Mouse (Mus musculus) erythroblast, embryonic 14.5 days (primary cell): ENCODE measurements around the gene Nrn1. TPM values are rescaled to one million over a fixed set of nuclear protein-coding genes. Genes with fewer than 3 reads are reported as not detected.

Source experiments
- H3K27me3 ChIP-seq: 2 replicates; pipeline ENCODE4 v1.6.1; 2012; ENCODE audit warnings: inconsistent platforms; ENCODE audit not compliant: control insufficient read depth
- H3K36me3 ChIP-seq: 2 replicates; pipeline ENCODE4 v1.6.1; 2012; ENCODE audit warnings: mild to moderate bottlenecking, inconsistent platforms; ENCODE audit not compliant: control insufficient read depth
- H3K4me1 ChIP-seq: 2 replicates; pipeline ENCODE4 v1.6.1; 2012; ENCODE audit warnings: inconsistent platforms; ENCODE audit not compliant: control insufficient read depth
- H3K4me3 ChIP-seq: replicated peaks from 2 replicates; pipeline ENCODE3; 2012; ENCODE audit warnings: moderate library complexity, mild to moderate bottlenecking, inconsistent platforms
- H3K9me3 ChIP-seq: 2 replicates; pipeline ENCODE4 v1.6.1; 2012; ENCODE audit warnings: low read length, inconsistent platforms, mixed read lengths; ENCODE audit not compliant: control insufficient read depth
- GATA1 ChIP-seq: IDR thresholded peaks from 2 replicates; pipeline ENCODE4 v1.6.1; 2012; ENCODE audit warnings: low read length, inconsistent platforms, mixed read lengths
- TAL1 ChIP-seq: IDR thresholded peaks from 3 replicates; pipeline ENCODE4 v1.6.1; 2012; ENCODE audit warnings: low read length, inconsistent platforms, mixed read lengths
- polyA plus RNA-seq: library from polyadenylated mRNA; stranded (reverse); fragments of >175 nt; gene quantifications from 2 replicates; pipeline ENCODE4 v1.2.3, GENCODE M21; 2012

Gene Nrn1
- polyA plus RNA-seq, 1 experiment: 0.14 TPM

- TF ChIP-seq TAL1 (no peak), GATA1 (no peak)
- H3K4me3 ChIP-seq: no peak overlapping the region
- H3K36me3 ChIP-seq: no peaks in the 10 kb centered on the region
- no peaks in the 10 kb centered on the region for H3K4me1 ChIP-seq
- peaks cover 98% of the 10 kb centered on the region for H3K27me3 ChIP-seq
- H3K9me3 ChIP-seq: no peaks in the 10 kb centered on the region
Measured at GRCm38 (mm10) chr13:36726551-36726950, 8.4 kb downstream of the Nrn1 start.

GRCm38 (mm10) chr13:36725881-36726280 is 9.1 kb downstream of the Nrn1 start:
- H3K36me3 ChIP-seq: no peaks in the 10 kb centered on the region
- H3K9me3 ChIP-seq: no peaks in the 10 kb centered on the region
- no peak overlapping the region for H3K4me3 ChIP-seq
- H3K27me3 ChIP-seq: peaks cover 92% of the 10 kb centered on the region
- H3K4me1 ChIP-seq: no peaks in the 10 kb centered on the region
- TF ChIP-seq GATA1 (no peak), TAL1 (no peak)

- no peak overlapping the region for H3K4me3 ChIP-seq
- TF ChIP-seq TAL1 (no peak), GATA1 (no peak)
- no peaks in the 10 kb centered on the region for H3K36me3 ChIP-seq
- no peaks in the 10 kb centered on the region for H3K9me3 ChIP-seq
- H3K27me3 ChIP-seq: peaks cover 81% of the 10 kb centered on the region
- no peaks in the 10 kb centered on the region for H3K4me1 ChIP-seq
Measured at GRCm38 (mm10) chr13:36724533-36725470, 10.1 kb downstream of the Nrn1 start.

- H3K4me3 ChIP-seq: no peak overlapping the region
- no peaks in the 10 kb centered on the region for H3K36me3 ChIP-seq
- no peaks in the 10 kb centered on the region for H3K9me3 ChIP-seq
- H3K27me3 ChIP-seq: peaks cover 71% of the 10 kb centered on the region
- TF ChIP-seq TAL1 (no peak), GATA1 (no peak)
- H3K4me1 ChIP-seq: no peaks in the 10 kb centered on the region
Measured at GRCm38 (mm10) chr13:36723726-36724300, 11.1 kb downstream of the Nrn1 start.

DNA sequence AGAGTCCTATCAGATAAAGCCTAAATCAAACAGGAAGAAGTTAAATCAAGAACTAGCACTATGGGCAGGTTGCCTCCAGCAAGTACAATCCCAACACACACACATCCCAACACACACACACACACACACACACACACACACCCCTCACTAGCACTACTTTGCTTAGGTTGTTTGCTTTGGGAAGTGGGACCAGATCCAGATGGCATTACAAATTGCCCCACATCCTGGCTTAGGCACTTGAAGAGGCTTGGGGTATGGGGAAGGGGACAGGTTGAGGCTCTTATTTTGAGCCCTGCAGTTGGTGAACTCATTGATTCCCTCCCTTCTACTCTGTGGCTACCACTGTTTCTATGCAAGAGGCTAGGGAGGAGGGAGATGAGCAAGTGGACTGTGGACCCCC is 12.6 kb downstream of the Nrn1 start:
- H3K36me3 ChIP-seq: no peaks in the 10 kb centered on the region
- H3K4me3 ChIP-seq: no peak overlapping the region
- no peaks in the 10 kb centered on the region for H3K4me1 ChIP-seq
- H3K9me3 ChIP-seq: no peaks in the 10 kb centered on the region
- H3K27me3 ChIP-seq: peaks cover 56% of the 10 kb centered on the region
- TF ChIP-seq TAL1: no peak
- no peak for TF ChIP-seq GATA1

- no peaks in the 10 kb centered on the region for H3K36me3 ChIP-seq
- no peak overlapping the region for H3K4me3 ChIP-seq
- peaks cover 37% of the 10 kb centered on the region for H3K27me3 ChIP-seq
- no peaks in the 10 kb centered on the region for H3K4me1 ChIP-seq
- TF ChIP-seq TAL1: no peak
- TF ChIP-seq GATA1: no peak
- H3K9me3 ChIP-seq: no peaks in the 10 kb centered on the region
Measured at GRCm38 (mm10) chr13:36720297-36721017, 14.5 kb downstream of the Nrn1 start.

- Histone ChIP-seq H3K27me3 (peaks cover 7% of the 10 kb centered on the region), H3K36me3 (no peaks in the 10 kb centered on the region), H3K4me3 (no peak overlapping the region), H3K9me3 (no peaks in the 10 kb centered on the region), H3K4me1 (no peaks in the 10 kb centered on the region)
- no peak for TF ChIP-seq TAL1
- no peak for TF ChIP-seq GATA1
Measured at GRCm38 (mm10) chr13:36717376-36717775, 17.6 kb downstream of the Nrn1 start.

- H3K4me3 ChIP-seq: no peak overlapping the region
- H3K27me3 ChIP-seq: peaks cover 1% of the 10 kb centered on the region
- no peaks in the 10 kb centered on the region for H3K9me3 ChIP-seq
- H3K4me1 ChIP-seq: no peaks in the 10 kb centered on the region
- no peaks in the 10 kb centered on the region for H3K36me3 ChIP-seq
- TF ChIP-seq GATA1 (no peak), TAL1 (no peak)
Measured at GRCm38 (mm10) chr13:36716708-36717107, 18.2 kb downstream of the Nrn1 start.

DNA sequence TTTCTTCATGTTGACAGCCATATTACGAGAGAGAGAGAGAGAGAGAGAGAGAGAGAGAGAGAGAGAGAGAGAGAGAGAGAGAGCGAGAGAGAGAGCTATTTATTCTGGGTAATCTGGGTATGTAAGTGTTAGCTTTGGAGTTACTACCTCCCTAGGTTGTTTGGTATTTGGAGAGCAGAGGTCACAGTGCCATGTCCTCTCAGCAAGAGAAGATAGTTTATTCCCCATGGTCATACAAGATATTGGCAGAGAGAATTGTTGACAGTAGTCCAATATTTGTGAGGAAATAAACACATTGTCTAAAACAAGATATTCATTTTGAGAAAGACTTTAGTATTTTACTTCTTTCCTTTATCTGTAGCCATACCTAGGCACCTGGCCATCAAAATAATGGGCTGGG is 20.8 kb downstream of the Nrn1 start:
- no peaks in the 10 kb centered on the region for H3K36me3 ChIP-seq

More for the DNA sequence above, 20.8 kb downstream of the Nrn1 start:
- TF ChIP-seq TAL1 (no peak), GATA1 (no peak)
- Histone ChIP-seq H3K4me1 (no peaks in the 10 kb centered on the region), H3K9me3 (no peaks in the 10 kb centered on the region), H3K4me3 (no peak overlapping the region), H3K27me3 (no peaks in the 10 kb centered on the region)
